Comparison of ENCODE assay signal across 8 mouse cellular contexts in the genomic region with DNA sequence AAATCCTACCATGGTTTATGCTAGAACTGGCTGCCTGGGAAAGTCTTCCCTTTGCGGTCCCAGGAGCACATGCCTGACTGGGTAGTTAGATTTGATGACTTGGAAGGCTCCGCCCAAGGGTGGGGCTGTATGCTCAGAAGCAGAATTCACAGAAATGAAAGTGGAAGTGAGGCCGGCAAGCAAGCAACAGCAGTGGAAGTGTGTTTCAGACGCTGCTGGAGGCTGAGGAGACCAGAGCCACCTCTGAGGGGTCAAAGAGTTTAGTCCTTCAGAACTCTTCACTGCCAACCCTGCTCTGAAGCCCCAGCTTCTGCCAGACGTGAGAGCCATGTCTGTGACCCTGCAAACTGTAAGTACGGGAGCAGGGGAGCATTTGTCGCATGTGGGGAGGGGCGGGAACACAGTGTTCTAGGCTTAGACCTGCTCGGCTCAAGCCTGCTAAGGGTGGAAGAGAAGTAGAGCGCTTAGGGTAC. TPM values are rescaled to one million over a fixed set of nuclear protein-coding genes. Genes with fewer than 3 reads are reported as not detected.
DNase-seq lines count a peak whose midpoint lies in the region; ATAC-seq and TF ChIP-seq lines count a peak whose summit lies in the region.

Gene Ifi35 (plus strand): TSS at position 134 of the 473 bp plus-strand sequence.

- intact Hi-C loops in left cerebral cortex, postnatal 4 days (cut with DNase I): no loop called here

- peak; percentile 32; the same call in 1 of the 2 replicates for ATAC-seq in kidney, embryonic 14.5 days (ENCODE audit: low FRiP score, low TSS enrichment)

- peaks cover 6% of the 10 kb centered on the region; the same call in 1 of the 2 replicates for H3K4me1 ChIP-seq in kidney, embryonic 14.5 days (ENCODE audit: control insufficient read depth, insufficient read depth, low read length)

- no peaks in the 10 kb centered on the region for H3K27me3 ChIP-seq in kidney, embryonic 14.5 days (ENCODE audit: control insufficient read depth, insufficient read depth, low read length)
- H3K27me3 ChIP-seq in splenic B cell, adult 2 months (ENCODE audit: control insufficient read depth, insufficient read depth, low read length, poor library complexity, severe bottlenecking): no peaks in the 10 kb centered on the region

- TF ChIP-seq CTCF in layer of hippocampus, adult 2 months (conservative IDR thresholded peaks at IDR 0.05): no peak

- H3K27ac ChIP-seq in layer of hippocampus, adult 2 months: no peak within 1 kb of the TSS; the same call in 1 of the 2 replicates
- H3K27ac ChIP-seq in kidney, embryonic 14.5 days (ENCODE audit: low read depth, low read length): peak within 1 kb of the TSS; percentile 17; the same call in 1 of the 2 replicates

- peak within 1 kb of the TSS; percentile 46 for H3K4me3 ChIP-seq in layer of hippocampus, adult 2 months
- peak within 1 kb of the TSS; percentile 35 for H3K4me3 ChIP-seq in kidney, embryonic 14.5 days (ENCODE audit: low read length)

- WGBS in kidney, embryonic 14.5 days: 29% methylated on average over 10 of the region's 10 CpGs

- no peaks in the 10 kb centered on the region for H3K9me3 ChIP-seq in kidney, embryonic 14.5 days (ENCODE audit: control insufficient read depth, low read length)

- peak within 1 kb of the TSS; percentile 45 for H3K4me2 ChIP-seq in kidney, embryonic 14.5 days (replicated peaks; ENCODE audit: low read depth, low read length)

- no peak for DNase-seq in layer of hippocampus, adult 2 months (ENCODE audit: low spot score in 2 of 2)
- DNase-seq in layer of hippocampus, adult 9-10 months (ENCODE audit: low spot score): no peak
- peak; percentile 94 for DNase-seq in c-Kit-positive CD71-positive TER-119-negative erythroid progenitor cells, embryonic 14.5 days (ENCODE audit: low read depth)
- peak; percentile 89 for DNase-seq in heart, adult 8-10 months (ENCODE audit: low spot score)
- DNase-seq in lung, postnatal 25 days (ENCODE audit: low spot score): peak; percentile 92
- DNase-seq in splenic B cell, adult 2 months (ENCODE audit: low read depth, low spot score): peak; percentile 82
- no peak for DNase-seq in left cerebral cortex, postnatal 4 days

- peak within 1 kb of the TSS; percentile 50; the same call in 1 of the 2 replicates for H3K9ac ChIP-seq in kidney, embryonic 14.5 days (ENCODE audit: low read depth, low read length)

- H3K36me3 ChIP-seq in kidney, embryonic 14.5 days (ENCODE audit: control insufficient read depth, insufficient read depth, low read length): peaks cover 27% of the 10 kb centered on the region
- peaks cover 6% of the 10 kb centered on the region for H3K36me3 ChIP-seq in splenic B cell, adult 2 months (ENCODE audit: control insufficient read depth, insufficient read depth, low read length, poor library complexity, severe bottlenecking)

RNA-seq across cellular contexts. Expression of gene Ifi35, which starts in this region (rescaled TPM):
- total RNA-seq in layer of hippocampus, adult 2 months (2021): 1 to 10 TPM; 2.4 to 3.5 TPM
- 10 to 100 TPM; 13.4 to 14.6 (median 13.9) TPM for total RNA-seq in heart, adult 8-10 months (2022)
- polyA plus RNA-seq in kidney, embryonic 14.5 days (2014; fragmentation: Nextera tagmentation; extraction: Ambion mirVana): 9.6 and 10.4 TPM in 2 replicates
- total RNA-seq in left cerebral cortex, postnatal 4 days (2021): 1 to 10 TPM in 1 of 2 experiments, under 1 TPM in 1; 0.84 to 1.4 TPM

Comparison
In these comparisons a context has a peak if more than half of its experiments do, and no peak if none do; other contexts are left out.
1. DNase-seq: peak in c-Kit-positive CD71-positive TER-119-negative erythroid progenitor cells, embryonic 14.5 days (single experiment), heart, adult 8-10 months (single experiment), lung, postnatal 25 days (single experiment) and splenic B cell, adult 2 months (single experiment); none in layer of hippocampus, adult 2 months (0 of 2), layer of hippocampus, adult 9-10 months (single experiment) and left cerebral cortex, postnatal 4 days (single experiment).